ENCODE assay signal across 10 mouse cellular contexts in genomic region chr5:121003781-121004180, GRCm38 (mm10). TPM values are rescaled to one million over a fixed set of nuclear protein-coding genes. Genes with fewer than 3 reads are reported as not detected.
DNase-seq lines count a peak whose midpoint lies in the region; ATAC-seq and TF ChIP-seq lines count a peak whose summit lies in the region.
"Had no signal": no experiment of that assay in that cellular context is flagged by ENCODE, and none has a peak within 500 bp of the region (broad histone marks: within the 10 kb centered on the region; RNA-seq: fewer than 3 reads in every experiment).

No protein-coding gene starts in this region.

- no peaks in the 10 kb centered on the region for H3K9me3 ChIP-seq in forebrain, embryonic 16.5 days (ENCODE audit: control insufficient read depth, low read length)
- no peaks in the 10 kb centered on the region for H3K9me3 ChIP-seq in neural tube, embryonic 14.5 days (ENCODE audit: control insufficient read depth, low read length)
- H3K9me3 ChIP-seq: heart, embryonic 15.5 days; limb, embryonic 13.5 days had no signal

- peak; percentile 28 for ATAC-seq in frontal cortex, adult (ENCODE audit: low TSS enrichment)
- ATAC-seq in forebrain, embryonic 16.5 days, result peak; percentile 47
- ATAC-seq in neural tube, embryonic 14.5 days (ENCODE audit: low read depth), result no peak

- DNase-seq in frontal cortex, postnatal 25 days (ENCODE audit: low spot score in 2 of 2), result no peak
- peak; percentile 89 for DNase-seq in brain, embryonic 14.5 days (ENCODE audit: low read depth)
- no peak for DNase-seq in kidney, adult 11 months
- DNase-seq in embryo, embryonic 10.5 days (ENCODE audit: low spot score), result no peak
- DNase-seq in urinary bladder, postnatal 25 days (ENCODE audit: low spot score), result no peak

- TF ChIP-seq POLR2A in brain, embryonic 14.5 days (IDR thresholded peaks at IDR 0.05; ENCODE audit: borderline replicate concordance, extremely low read depth, insufficient read depth, insufficient read length, poor library complexity, severe bottlenecking), result no peak

- H3K36me3 ChIP-seq in forebrain, embryonic 16.5 days (ENCODE audit: control insufficient read depth, insufficient read depth), result no peaks in the 10 kb centered on the region
- H3K36me3 ChIP-seq in neural tube, embryonic 14.5 days (ENCODE audit: control insufficient read depth, insufficient read depth, low read length), result no peaks in the 10 kb centered on the region
- H3K36me3 ChIP-seq: heart, embryonic 15.5 days; limb, embryonic 13.5 days had no signal

- H3K4me2 ChIP-seq in forebrain, embryonic 16.5 days (ENCODE audit: low read length), result peak overlapping the region; percentile 50
- H3K4me2 ChIP-seq in neural tube, embryonic 14.5 days (ENCODE audit: low read depth, low read length), result peak overlapping the region; percentile 37; the same call in 1 of the 2 replicates
- H3K4me2 ChIP-seq: heart, embryonic 15.5 days; limb, embryonic 13.5 days had no signal

- H3K4me1 ChIP-seq in forebrain, embryonic 16.5 days (replicated peaks; ENCODE audit: control insufficient read depth, insufficient read depth, low read length), result peaks cover 40% of the 10 kb centered on the region
- H3K4me1 ChIP-seq in neural tube, embryonic 14.5 days (ENCODE audit: control insufficient read depth, insufficient read depth, low read length), result peaks cover 12% of the 10 kb centered on the region; the same call in 1 of the 2 replicates
- H3K4me1 ChIP-seq: heart, embryonic 15.5 days; limb, embryonic 13.5 days had no signal

- no peak for TF ChIP-seq CTCF in brain, embryonic 14.5 days (IDR thresholded peaks at IDR 0.05; ENCODE audit: borderline replicate concordance, extremely low read depth, insufficient read depth, insufficient read length)

- WGBS in forebrain, embryonic 16.5 days, result 6% methylated on average over 17 of the region's 17 CpGs
- WGBS in neural tube, embryonic 14.5 days, result 13% methylated on average over 17 of the region's 17 CpGs

- peak overlapping the region; percentile 18 for H3K4me3 ChIP-seq in forebrain, embryonic 16.5 days (replicated peaks; ENCODE audit: low read length)
- H3K4me3 ChIP-seq in neural tube, embryonic 14.5 days (ENCODE audit: low read depth, low read length), result no peak overlapping the region
- H3K4me3 ChIP-seq: heart, embryonic 15.5 days; limb, embryonic 13.5 days had no signal

- 0 out of 2 replicates have a peak, but pooled peaks cover 4% of the 10 kb centered on the region for H3K27me3 ChIP-seq in forebrain, embryonic 16.5 days (replicated peaks; ENCODE audit: control insufficient read depth, insufficient read depth, low read length)
- H3K27me3 ChIP-seq in neural tube, embryonic 14.5 days (ENCODE audit: control insufficient read depth, insufficient read depth, low read length), result no peaks in the 10 kb centered on the region

- peak overlapping the region; percentile 56 for H3K27ac ChIP-seq in forebrain, embryonic 16.5 days (ENCODE audit: low read length)
- no peak overlapping the region for H3K27ac ChIP-seq in neural tube, embryonic 14.5 days (ENCODE audit: low read depth, low read length)
- H3K27ac ChIP-seq: heart, embryonic 15.5 days; limb, embryonic 13.5 days had no signal

- peak overlapping the region; percentile 49 for H3K9ac ChIP-seq in forebrain, embryonic 16.5 days (replicated peaks; ENCODE audit: low read depth, low read length)
- H3K9ac ChIP-seq in neural tube, embryonic 14.5 days (replicated peaks; ENCODE audit: low read depth, low read length), result peak overlapping the region; percentile 29; the same call in 1 of the 2 replicates
- H3K9ac ChIP-seq: heart, embryonic 15.5 days; limb, embryonic 13.5 days had no signal

RNA-seq across cellular contexts. Expression of gene Rph3a, which starts 6.1 kb away (rescaled TPM):
- 21.8 and 31.1 TPM in 2 replicates for polyA plus RNA-seq in brain, embryonic 14.5 days (2012; rRNA removed)
- polyA plus RNA-seq in forebrain, embryonic 16.5 days (2015; fragmentation: Nextera tagmentation; extraction: Ambion mirVana), result 22.5 and 26.9 TPM in 2 replicates
- 16.1 and 20.0 TPM in 2 replicates for polyA plus RNA-seq in neural tube, embryonic 14.5 days (2014; fragmentation: Nextera tagmentation; extraction: Ambion mirVana)
- polyA plus RNA-seq: heart, embryonic 15.5 days had no signal
